Mouse (Mus musculus): ENCODE measurements around the gene Alb. TPM values are rescaled to one million over a fixed set of nuclear protein-coding genes. Genes with fewer than 3 reads are reported as not detected.
A peak's percentile ranks its signal among the peaks of the same experiment; 100 is the strongest.

The Alb gene
- polyA plus RNA-seq, 1 experiment from 2014 or later: 0.38 TPM

DNA sequence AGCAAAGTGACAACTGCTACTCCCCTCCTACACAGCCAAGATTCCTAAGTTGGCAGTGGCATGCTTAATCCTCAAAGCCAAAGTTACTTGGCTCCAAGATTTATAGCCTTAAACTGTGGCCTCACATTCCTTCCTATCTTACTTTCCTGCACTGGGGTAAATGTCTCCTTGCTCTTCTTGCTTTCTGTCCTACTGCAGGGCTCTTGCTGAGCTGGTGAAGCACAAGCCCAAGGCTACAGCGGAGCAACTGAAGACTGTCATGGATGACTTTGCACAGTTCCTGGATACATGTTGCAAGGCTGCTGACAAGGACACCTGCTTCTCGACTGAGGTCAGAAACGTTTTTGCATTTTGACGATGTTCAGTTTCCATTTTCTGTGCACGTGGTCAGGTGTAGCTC is 13.7 kb downstream of the Alb start:
- Histone ChIP-seq H3K4me1 (ENCODE audit: control insufficient read depth in 2 of 2, insufficient read depth in 2 of 2, low read length in 2 of 2) (no peaks in the 10 kb centered on the region), H3K4me2 (ENCODE audit: low read length) (no peak overlapping the region), H3K27me3 (ENCODE audit: control insufficient read depth, insufficient read depth, low read length) (no peaks in the 10 kb centered on the region), H3K9me3 (ENCODE audit: control insufficient read depth, low read length) (no peaks in the 10 kb centered on the region), H3K9ac (ENCODE audit: low read length) (no peak overlapping the region), H3K36me3 (ENCODE audit: control insufficient read depth, insufficient read depth, low read length) (no peaks in the 10 kb centered on the region), H3K4me3 (ENCODE audit: control insufficient read depth in 1 of 2, insufficient read depth in 1 of 2, low read depth in 1 of 2, low read length in 2 of 2) (no peak overlapping the region), H3K27ac (replicated peaks in 1 of 2; ENCODE audit: control insufficient read depth in 1 of 2, insufficient read depth in 1 of 2, low read depth in 2 of 2, low read length in 2 of 2) (no peak overlapping the region)
- 76% methylated on average over 5 of the region's 5 CpGs for WGBS
- no peak for ATAC-seq (ENCODE audit: insufficient number of reproducible peaks, insufficient read depth, low FRiP score, low read depth)

- Histone ChIP-seq H3K4me2 (ENCODE audit: low read length) (no peak overlapping the region), H3K9ac (ENCODE audit: low read length) (no peak overlapping the region), H3K27me3 (ENCODE audit: control insufficient read depth, insufficient read depth, low read length) (no peaks in the 10 kb centered on the region), H3K36me3 (ENCODE audit: control insufficient read depth, insufficient read depth, low read length) (no peaks in the 10 kb centered on the region), H3K9me3 (ENCODE audit: control insufficient read depth, low read length) (no peaks in the 10 kb centered on the region), H3K27ac (replicated peaks in 1 of 2; ENCODE audit: control insufficient read depth in 1 of 2, insufficient read depth in 1 of 2, low read depth in 2 of 2, low read length in 2 of 2) (no peak overlapping the region), H3K4me1 (ENCODE audit: control insufficient read depth in 2 of 2, insufficient read depth in 2 of 2, low read length in 2 of 2) (no peaks in the 10 kb centered on the region), H3K4me3 (ENCODE audit: control insufficient read depth in 1 of 2, insufficient read depth in 1 of 2, low read depth in 1 of 2, low read length in 2 of 2) (no peak overlapping the region)
- ATAC-seq (ENCODE audit: insufficient number of reproducible peaks, insufficient read depth, low FRiP score, low read depth): no peak
- whole genome bisulfite sequencing: 88% methylated on average over 3 of the region's 3 CpGs
Measured at GRCm38 (mm10) chr5:90476741-90477140, 16.0 kb downstream of the Alb start.

DNA sequence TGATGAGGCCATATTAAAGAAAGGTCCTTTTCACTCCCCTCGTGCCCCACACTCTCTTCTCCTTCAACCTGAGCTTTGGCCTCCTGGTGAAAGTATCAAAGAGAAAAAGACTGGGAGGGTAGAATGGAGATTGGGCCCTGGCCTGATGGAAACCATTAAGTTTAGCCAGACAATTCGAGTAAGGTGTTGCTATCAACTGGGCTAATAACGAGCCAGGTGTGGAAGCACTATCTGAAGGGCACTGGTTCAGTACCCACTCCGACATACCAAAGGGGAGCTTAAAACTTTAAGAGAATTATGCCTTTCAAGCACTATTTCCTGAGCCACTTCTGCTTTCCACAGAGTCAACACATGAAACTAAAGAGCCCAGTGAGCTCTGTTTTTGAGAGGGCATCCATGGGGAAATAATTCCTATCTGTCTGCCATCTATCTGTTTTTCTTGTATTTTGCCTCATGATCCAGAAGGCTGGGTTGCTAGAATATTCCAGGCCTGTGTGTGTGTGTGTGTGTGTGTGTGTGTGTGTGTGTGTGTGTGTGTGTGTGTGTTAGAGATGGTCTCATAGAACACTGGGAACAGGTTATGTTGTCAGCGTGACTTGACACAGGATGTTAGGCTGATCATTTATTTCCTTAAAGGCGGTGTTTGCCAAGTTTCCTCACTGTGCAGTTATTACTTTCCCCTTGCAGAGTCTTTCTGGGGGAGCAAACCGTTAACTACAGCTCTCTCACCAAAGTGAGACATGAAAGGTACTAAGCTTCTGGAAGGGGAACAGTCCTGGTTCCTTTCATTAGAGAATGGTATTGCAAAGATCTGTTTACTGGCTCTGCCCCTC is 16.8 kb downstream of the Alb start:
- H3K9me3 ChIP-seq (ENCODE audit: control insufficient read depth, low read length): no peaks in the 10 kb centered on the region

DNA sequence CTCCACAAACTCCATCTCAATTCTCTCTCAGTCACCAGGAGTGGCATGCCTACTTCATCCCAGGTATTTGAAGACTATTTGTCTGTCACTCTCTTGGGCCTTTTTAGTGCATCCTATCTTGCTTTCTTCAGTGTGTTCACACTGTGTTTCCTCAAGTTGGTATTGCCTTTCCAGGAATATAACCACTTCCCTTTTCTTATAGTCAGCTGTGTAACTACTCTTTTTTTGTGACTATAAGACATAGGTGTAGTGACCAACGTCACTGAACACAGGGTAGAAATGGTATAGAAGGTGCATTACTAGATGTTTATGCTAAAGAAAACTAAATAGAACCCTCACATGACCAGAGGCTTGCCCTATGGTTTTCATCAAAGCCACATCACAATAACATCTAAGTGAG is 18.2 kb downstream of the Alb start:
- H3K27ac ChIP-seq (replicated peaks in 1 of 2; ENCODE audit: control insufficient read depth in 1 of 2, insufficient read depth in 1 of 2, low read depth in 2 of 2, low read length in 2 of 2): no peak overlapping the region
- H3K27me3 ChIP-seq (ENCODE audit: control insufficient read depth, insufficient read depth, low read length): no peaks in the 10 kb centered on the region
- H3K9me3 ChIP-seq (ENCODE audit: control insufficient read depth, low read length): no peaks in the 10 kb centered on the region
- H3K4me2 ChIP-seq (ENCODE audit: low read length): no peak overlapping the region
- WGBS: 75% methylated on average over 1 of the region's 1 CpGs
- no peaks in the 10 kb centered on the region for H3K4me1 ChIP-seq (ENCODE audit: control insufficient read depth in 2 of 2, insufficient read depth in 2 of 2, low read length in 2 of 2)
- ATAC-seq (ENCODE audit: insufficient number of reproducible peaks, insufficient read depth, low FRiP score, low read depth): no peak
- H3K4me3 ChIP-seq (ENCODE audit: control insufficient read depth in 1 of 2, insufficient read depth in 1 of 2, low read depth in 1 of 2, low read length in 2 of 2): no peak overlapping the region
- no peaks in the 10 kb centered on the region for H3K36me3 ChIP-seq (ENCODE audit: control insufficient read depth, insufficient read depth, low read length)
- no peak overlapping the region for H3K9ac ChIP-seq (ENCODE audit: low read length)

More for the DNA sequence above, 16.8 kb downstream of the Alb start:
- WGBS: 72% methylated on average over 7 of the region's 7 CpGs
- Histone ChIP-seq H3K36me3 (ENCODE audit: control insufficient read depth, insufficient read depth, low read length) (no peaks in the 10 kb centered on the region), H3K4me3 (ENCODE audit: control insufficient read depth in 1 of 2, insufficient read depth in 1 of 2, low read depth in 1 of 2, low read length in 2 of 2) (no peak overlapping the region), H3K27ac (replicated peaks in 1 of 2; ENCODE audit: control insufficient read depth in 1 of 2, insufficient read depth in 1 of 2, low read depth in 2 of 2, low read length in 2 of 2) (no peak overlapping the region), H3K27me3 (ENCODE audit: control insufficient read depth, insufficient read depth, low read length) (no peaks in the 10 kb centered on the region), H3K9ac (ENCODE audit: low read length) (no peak overlapping the region), H3K4me1 (ENCODE audit: control insufficient read depth in 2 of 2, insufficient read depth in 2 of 2, low read length in 2 of 2) (no peaks in the 10 kb centered on the region), H3K4me2 (ENCODE audit: low read length) (no peak overlapping the region)
- ATAC-seq (ENCODE audit: insufficient number of reproducible peaks, insufficient read depth, low FRiP score, low read depth): no peak

- no peak overlapping the region for H3K4me2 ChIP-seq (ENCODE audit: low read length)
- H3K27ac ChIP-seq (replicated peaks in 1 of 2; ENCODE audit: control insufficient read depth in 1 of 2, insufficient read depth in 1 of 2, low read depth in 2 of 2, low read length in 2 of 2): no peak overlapping the region
- H3K27me3 ChIP-seq (ENCODE audit: control insufficient read depth, insufficient read depth, low read length): no peaks in the 10 kb centered on the region
- no peak overlapping the region for H3K4me3 ChIP-seq (ENCODE audit: control insufficient read depth in 1 of 2, insufficient read depth in 1 of 2, low read depth in 1 of 2, low read length in 2 of 2)
- no peaks in the 10 kb centered on the region for H3K4me1 ChIP-seq (ENCODE audit: control insufficient read depth in 2 of 2, insufficient read depth in 2 of 2, low read length in 2 of 2)
- H3K9ac ChIP-seq (ENCODE audit: low read length): no peak overlapping the region
- no peak for ATAC-seq (ENCODE audit: insufficient number of reproducible peaks, insufficient read depth, low FRiP score, low read depth)
- no peaks in the 10 kb centered on the region for H3K9me3 ChIP-seq (ENCODE audit: control insufficient read depth, low read length)
- 90% methylated on average over 7 of the region's 7 CpGs for WGBS
- H3K36me3 ChIP-seq (ENCODE audit: control insufficient read depth, insufficient read depth, low read length): no peaks in the 10 kb centered on the region
Measured at GRCm38 (mm10) chr5:90485597-90485996, 24.9 kb downstream of the Alb start.

- Histone ChIP-seq H3K9ac (ENCODE audit: low read length) (no peak overlapping the region), H3K27ac (replicated peaks in 1 of 2; ENCODE audit: control insufficient read depth in 1 of 2, insufficient read depth in 1 of 2, low read depth in 2 of 2, low read length in 2 of 2) (no peak overlapping the region), H3K27me3 (ENCODE audit: control insufficient read depth, insufficient read depth, low read length) (no peaks in the 10 kb centered on the region), H3K36me3 (ENCODE audit: control insufficient read depth, insufficient read depth, low read length) (no peaks in the 10 kb centered on the region), H3K4me2 (ENCODE audit: low read length) (no peak overlapping the region), H3K4me1 (ENCODE audit: control insufficient read depth in 2 of 2, insufficient read depth in 2 of 2, low read length in 2 of 2) (no peaks in the 10 kb centered on the region), H3K4me3 (ENCODE audit: control insufficient read depth in 1 of 2, insufficient read depth in 1 of 2, low read depth in 1 of 2, low read length in 2 of 2) (no peak overlapping the region), H3K9me3 (ENCODE audit: control insufficient read depth, low read length) (no peaks in the 10 kb centered on the region)
- 78% methylated on average over 7 of the region's 7 CpGs for WGBS
- no peak for ATAC-seq (ENCODE audit: insufficient number of reproducible peaks, insufficient read depth, low FRiP score, low read depth)
Measured at GRCm38 (mm10) chr5:90488323-90488722, 27.6 kb downstream of the Alb start.

DNA sequence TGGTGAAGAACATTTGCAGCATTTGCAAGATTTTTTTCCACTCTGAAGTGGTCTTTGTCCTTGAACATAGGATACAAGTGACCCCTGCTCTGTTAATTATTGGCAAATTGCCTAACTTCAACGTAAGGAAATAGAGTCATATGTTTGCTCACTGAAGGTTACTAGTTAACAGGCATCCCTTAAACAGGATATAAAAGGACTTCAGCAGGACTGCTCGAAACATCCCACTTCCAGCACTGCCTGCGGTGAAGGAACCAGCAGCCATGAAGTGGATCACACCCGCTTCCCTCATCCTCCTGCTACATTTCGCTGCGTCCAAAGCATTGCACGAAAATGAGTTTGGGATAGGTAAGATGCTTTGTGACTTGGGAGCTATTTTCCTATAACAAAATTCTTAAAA is 29.8 kb downstream of the Alb start, which contains the start of gene Afp:
Afp (plus strand) TSS at position 220 of the 400 bp plus-strand sequence.
- no peak for ATAC-seq (ENCODE audit: insufficient number of reproducible peaks, insufficient read depth, low FRiP score, low read depth)
- H3K4me3 ChIP-seq (ENCODE audit: control insufficient read depth in 1 of 2, insufficient read depth in 1 of 2, low read depth in 1 of 2, low read length in 2 of 2): no peak within 1 kb of the TSS
- no peak within 1 kb of the TSS for H3K9ac ChIP-seq (ENCODE audit: low read length)
- H3K27ac ChIP-seq (replicated peaks in 1 of 2; ENCODE audit: control insufficient read depth in 1 of 2, insufficient read depth in 1 of 2, low read depth in 2 of 2, low read length in 2 of 2): no peak within 1 kb of the TSS
- WGBS: 83% methylated on average over 7 of the region's 7 CpGs
- H3K27me3 ChIP-seq (ENCODE audit: control insufficient read depth, insufficient read depth, low read length): no peaks in the 10 kb centered on the region
- no peaks in the 10 kb centered on the region for H3K9me3 ChIP-seq (ENCODE audit: control insufficient read depth, low read length)
- H3K4me2 ChIP-seq (ENCODE audit: low read length): no peak within 1 kb of the TSS
- H3K36me3 ChIP-seq (ENCODE audit: control insufficient read depth, insufficient read depth, low read length): no peaks in the 10 kb centered on the region
- H3K4me1 ChIP-seq (ENCODE audit: control insufficient read depth in 2 of 2, insufficient read depth in 2 of 2, low read length in 2 of 2): no peaks in the 10 kb centered on the region

DNA sequence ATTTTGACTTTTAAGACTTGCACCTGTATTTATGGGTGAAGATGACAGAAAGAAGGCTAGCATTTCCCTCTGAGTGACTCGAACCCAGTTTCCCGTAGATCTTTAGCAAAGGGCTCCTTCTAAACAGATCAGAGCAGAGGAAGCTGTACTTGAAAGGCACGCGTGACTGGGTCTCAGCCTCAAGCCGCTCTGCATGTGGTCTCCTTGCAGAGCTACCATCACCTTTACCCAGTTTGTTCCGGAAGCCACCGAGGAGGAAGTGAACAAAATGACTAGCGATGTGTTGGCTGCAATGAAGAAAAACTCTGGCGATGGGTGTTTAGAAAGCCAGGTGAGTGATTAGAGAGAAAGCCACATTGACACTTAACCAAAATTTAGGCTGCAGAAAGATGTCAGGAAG is 31.7 kb downstream of the Alb start:
- H3K36me3 ChIP-seq (ENCODE audit: control insufficient read depth, insufficient read depth, low read length): no peaks in the 10 kb centered on the region
- WGBS: 72% methylated on average over 9 of the region's 9 CpGs
- no peaks in the 10 kb centered on the region for H3K4me1 ChIP-seq (ENCODE audit: control insufficient read depth in 2 of 2, insufficient read depth in 2 of 2, low read length in 2 of 2)
- no peak overlapping the region for H3K27ac ChIP-seq (replicated peaks in 1 of 2; ENCODE audit: control insufficient read depth in 1 of 2, insufficient read depth in 1 of 2, low read depth in 2 of 2, low read length in 2 of 2)
- no peak for ATAC-seq (ENCODE audit: insufficient number of reproducible peaks, insufficient read depth, low FRiP score, low read depth)
- H3K4me3 ChIP-seq (ENCODE audit: control insufficient read depth in 1 of 2, insufficient read depth in 1 of 2, low read depth in 1 of 2, low read length in 2 of 2): no peak overlapping the region
- H3K4me2 ChIP-seq (ENCODE audit: low read length): peak overlapping the region; percentile 47
- no peaks in the 10 kb centered on the region for H3K9me3 ChIP-seq (ENCODE audit: control insufficient read depth, low read length)
- H3K9ac ChIP-seq (ENCODE audit: low read length): no peak overlapping the region
- H3K27me3 ChIP-seq (ENCODE audit: control insufficient read depth, insufficient read depth, low read length): no peaks in the 10 kb centered on the region
